In genomic region chrX:135080380-135081158, GRCm38 (mm10) we compare ENCODE assay signal across 13 mouse cellular contexts.
"Had no signal": no experiment of that assay in that cellular context is flagged by ENCODE, and none has a peak within 500 bp of the region (broad histone marks: within the 10 kb centered on the region; RNA-seq: fewer than 3 reads in every experiment).

No protein-coding gene starts in this region.

- H3K9ac ChIP-seq: liver, embryonic 13.5 days; midbrain, embryonic 12.5 days; midbrain, embryonic 15.5 days; neural tube, embryonic 12.5 days; neural tube, embryonic 15.5 days had no signal

- H3K4me2 ChIP-seq: liver, embryonic 13.5 days; midbrain, embryonic 12.5 days; midbrain, embryonic 15.5 days; neural tube, embryonic 12.5 days; neural tube, embryonic 15.5 days had no signal

- ATAC-seq: midbrain, embryonic 15.5 days had no signal

- H3K9me3 ChIP-seq: liver, embryonic 13.5 days; midbrain, embryonic 12.5 days; midbrain, embryonic 15.5 days; neural tube, embryonic 12.5 days; neural tube, embryonic 15.5 days had no signal

- H3K4me1 ChIP-seq: liver, embryonic 13.5 days; midbrain, embryonic 12.5 days; midbrain, embryonic 15.5 days; neural tube, embryonic 12.5 days; neural tube, embryonic 15.5 days had no signal

- H3K36me3 ChIP-seq: liver, embryonic 13.5 days; midbrain, embryonic 12.5 days; midbrain, embryonic 15.5 days; neural tube, embryonic 12.5 days; neural tube, embryonic 15.5 days had no signal

- H3K27ac ChIP-seq: kidney, postnatal 0 days; layer of hippocampus, adult 2 months; liver, embryonic 13.5 days; macrophage; midbrain, embryonic 12.5 days; midbrain, embryonic 15.5 days; neural tube, embryonic 12.5 days; neural tube, embryonic 15.5 days; stomach, postnatal 0 days had no signal

- H3K4me3 ChIP-seq: layer of hippocampus, adult 2 months; liver, embryonic 13.5 days; midbrain, embryonic 12.5 days; midbrain, embryonic 15.5 days; neural tube, embryonic 12.5 days; neural tube, embryonic 15.5 days had no signal

- H3K27me3 ChIP-seq: liver, embryonic 13.5 days; midbrain, embryonic 15.5 days; neural tube, embryonic 12.5 days had no signal

- DNase-seq: kidney, postnatal 25 days; layer of hippocampus, adult 9-11 months; liver, embryonic 13.5 days; lung, adult 2 months; thymus, postnatal 25 days had no signal
